Mouse (Mus musculus) brain, embryonic 14.5 days (tissue): ENCODE measurements around the gene Tmc7. TPM values are rescaled to one million over a fixed set of nuclear protein-coding genes. Genes with fewer than 3 reads are reported as not detected.

Source experiments
- DNase-seq: peaks from one replicate; pipeline ENCODE4 v3.0.0-alpha.2; 2011; ENCODE audit warnings: low read depth
- CTCF ChIP-seq: fragments of 200-500 bp; IDR thresholded peaks from 2 replicates; pipeline ENCODE4 v1.5.1; 2012; ENCODE audit warnings: inconsistent platforms, mild to moderate bottlenecking, moderate library complexity, borderline replicate concordance; ENCODE audit not compliant: insufficient read depth, insufficient read length; ENCODE audit errors: extremely low read depth
- POLR2A ChIP-seq: fragments of 200-500 bp; IDR thresholded peaks from 2 replicates; pipeline ENCODE4 v1.6.1; 2012; ENCODE audit warnings: mild to moderate bottlenecking, inconsistent platforms, borderline replicate concordance; ENCODE audit not compliant: poor library complexity, insufficient read depth, insufficient read length, severe bottlenecking; ENCODE audit errors: extremely low read depth
- polyA plus RNA-seq: library from polyadenylated mRNA; depleted of rRNA; stranded (reverse); fragments of >200 nt; gene quantifications from 2 replicates; pipeline ENCODE4 v1.2.3, GENCODE M21; 2012; rRNA removed

Tmc7 gene
- polyA plus RNA-seq, 1 experiment: 8.3 TPM

- TF ChIP-seq POLR2A: no peak
- no peak for TF ChIP-seq CTCF
- peak; percentile 63 for DNase-seq
Observed at GRCm38 (mm10) chr7:118491431-118492147, 92.9 kb downstream of the Tmc7 start, which contains the start of gene Itpripl2. TSS of gene Itpripl2 (minus strand) at chr7:118491975.

GRCm38 (mm10) chr7:118490666-118491430, 93.7 kb downstream of the Tmc7 start:
- TF ChIP-seq POLR2A (no peak), CTCF (0 out of 2 replicates have a peak, but pooled peaks have one; percentile 3)
- DNase-seq: peak; percentile 47

GRCm38 (mm10) chr7:118489706-118490665, 94.5 kb downstream of the Tmc7 start:
- no peak for DNase-seq
- TF ChIP-seq CTCF: no peak
- TF ChIP-seq POLR2A: no peak

GRCm38 (mm10) chr7:118488060-118488664, 96.4 kb downstream of the Tmc7 start:
- no peak for TF ChIP-seq POLR2A
- TF ChIP-seq CTCF: no peak
- DNase-seq: no peak

- DNase-seq: no peak
- TF ChIP-seq POLR2A (no peak), CTCF (no peak)
Observed at GRCm38 (mm10) chr7:118486917-118487316, 97.6 kb downstream of the Tmc7 start.

Other genes starting within 250 kb of the Tmc7 start
- gene Syt17, start 136.5 kb downstream of the Tmc7 start, polyA plus RNA-seq: 10.5 and 13.4 TPM in 2 replicates
- 1.9 and 3.3 TPM in 2 replicates for gene Itpripl2, start 92.8 kb downstream of the Tmc7 start, polyA plus RNA-seq
- 56.3 and 75.3 TPM in 2 replicates for gene Coq7, start 51.4 kb downstream of the Tmc7 start, polyA plus RNA-seq
- 0.26 and 0.30 TPM in 2 replicates for gene Tmc5, start 12.6 kb upstream of the Tmc7 start, polyA plus RNA-seq
- 154 and 228 TPM in 2 replicates for gene Gde1, start 121.0 kb upstream of the Tmc7 start, polyA plus RNA-seq
- 49.5 and 53.2 TPM in 2 replicates for gene Ccp110, start 127.8 kb upstream of the Tmc7 start, polyA plus RNA-seq
- 80.9 and 91.5 TPM in 2 replicates for gene Vps35l, start 155.5 kb upstream of the Tmc7 start, polyA plus RNA-seq